Mouse (Mus musculus): Measurements from ENCODE around the gene Lpar1. TPM values are rescaled to one million over a fixed set of nuclear protein-coding genes. Genes with fewer than 3 reads are reported as not detected.

Lpar1 gene
- polyA plus RNA-seq, 1 experiment from 2014 or later = 13.9 TPM

GRCm38 (mm10) chr4:58575831-58576230 is 22.1 kb upstream of the Lpar1 start:
- WGBS = 78% methylated on average over 6 of the region's 6 CpGs
- Histone ChIP-seq H3K27me3 (ENCODE audit: control insufficient read depth, insufficient read depth, low read length) (no peaks in the 10 kb centered on the region), H3K4me3 (ENCODE audit: control insufficient read depth in 1 of 2, insufficient read depth in 1 of 2, low read depth in 1 of 2, low read length in 2 of 2) (no peak overlapping the region), H3K4me1 (ENCODE audit: control insufficient read depth in 2 of 2, insufficient read depth in 2 of 2, low read length in 2 of 2) (peaks cover 3 to 4% of the 10 kb centered on the region in 2 experiments; a peak in 3 of 4 replicates), H3K36me3 (ENCODE audit: control insufficient read depth, insufficient read depth, low read length) (no peaks in the 10 kb centered on the region), H3K4me2 (ENCODE audit: low read length) (no peak overlapping the region), H3K9me3 (ENCODE audit: control insufficient read depth, low read length) (no peaks in the 10 kb centered on the region), H3K9ac (ENCODE audit: low read length) (no peak overlapping the region), H3K27ac (replicated peaks in 1 of 2; ENCODE audit: control insufficient read depth in 1 of 2, insufficient read depth in 1 of 2, low read depth in 2 of 2, low read length in 2 of 2) (no peak overlapping the region)
- no peak for ATAC-seq (ENCODE audit: insufficient number of reproducible peaks, insufficient read depth, low FRiP score, low read depth)

GRCm38 (mm10) chr4:58574024-58574423 is 20.3 kb upstream of the Lpar1 start:
- Histone ChIP-seq H3K27ac (replicated peaks in 1 of 2; ENCODE audit: control insufficient read depth in 1 of 2, insufficient read depth in 1 of 2, low read depth in 2 of 2, low read length in 2 of 2) (no peak overlapping the region), H3K27me3 (ENCODE audit: control insufficient read depth, insufficient read depth, low read length) (no peaks in the 10 kb centered on the region), H3K4me1 (ENCODE audit: control insufficient read depth in 2 of 2, insufficient read depth in 2 of 2, low read length in 2 of 2) (peaks cover 3 to 4% of the 10 kb centered on the region in 2 experiments; a peak in 3 of 4 replicates), H3K4me2 (ENCODE audit: low read length) (no peak overlapping the region), H3K4me3 (ENCODE audit: control insufficient read depth in 1 of 2, insufficient read depth in 1 of 2, low read depth in 1 of 2, low read length in 2 of 2) (no peak overlapping the region), H3K36me3 (ENCODE audit: control insufficient read depth, insufficient read depth, low read length) (no peaks in the 10 kb centered on the region), H3K9me3 (ENCODE audit: control insufficient read depth, low read length) (no peaks in the 10 kb centered on the region), H3K9ac (ENCODE audit: low read length) (no peak overlapping the region)
- 70% methylated on average over 6 of the region's 6 CpGs for WGBS
- ATAC-seq (ENCODE audit: insufficient number of reproducible peaks, insufficient read depth, low FRiP score, low read depth) = no peak

- no peak overlapping the region for H3K4me3 ChIP-seq (ENCODE audit: control insufficient read depth in 1 of 2, insufficient read depth in 1 of 2, low read depth in 1 of 2, low read length in 2 of 2)
- H3K27ac ChIP-seq (replicated peaks in 1 of 2; ENCODE audit: control insufficient read depth in 1 of 2, insufficient read depth in 1 of 2, low read depth in 2 of 2, low read length in 2 of 2) = no peak overlapping the region
- H3K27me3 ChIP-seq (ENCODE audit: control insufficient read depth, insufficient read depth, low read length) = no peaks in the 10 kb centered on the region
- peaks cover 3 to 4% of the 10 kb centered on the region in 2 experiments; a peak in 3 of 4 replicates for H3K4me1 ChIP-seq (ENCODE audit: control insufficient read depth in 2 of 2, insufficient read depth in 2 of 2, low read length in 2 of 2)
- no peak for ATAC-seq (ENCODE audit: insufficient number of reproducible peaks, insufficient read depth, low FRiP score, low read depth)
- no peak overlapping the region for H3K9ac ChIP-seq (ENCODE audit: low read length)
- H3K36me3 ChIP-seq (ENCODE audit: control insufficient read depth, insufficient read depth, low read length) = no peaks in the 10 kb centered on the region
- WGBS = 65% methylated on average over 2 of the region's 2 CpGs
- H3K9me3 ChIP-seq (ENCODE audit: control insufficient read depth, low read length) = no peaks in the 10 kb centered on the region
- no peak overlapping the region for H3K4me2 ChIP-seq (ENCODE audit: low read length)
Measured at GRCm38 (mm10) chr4:58572446-58572845, 18.7 kb upstream of the Lpar1 start.

- no peaks in the 10 kb centered on the region for H3K9me3 ChIP-seq (ENCODE audit: control insufficient read depth, low read length)
- H3K9ac ChIP-seq (ENCODE audit: low read length) = no peak overlapping the region
Measured at GRCm38 (mm10) chr4:58571661-58572060, 18.0 kb upstream of the Lpar1 start.

GRCm38 (mm10) chr4:58571232-58571631 is 17.5 kb upstream of the Lpar1 start:
- peaks cover 3 to 4% of the 10 kb centered on the region in 2 experiments; a peak in 3 of 4 replicates for H3K4me1 ChIP-seq (ENCODE audit: control insufficient read depth in 2 of 2, insufficient read depth in 2 of 2, low read length in 2 of 2)
- no peak overlapping the region for H3K4me2 ChIP-seq (ENCODE audit: low read length)
- no peaks in the 10 kb centered on the region for H3K36me3 ChIP-seq (ENCODE audit: control insufficient read depth, insufficient read depth, low read length)
- no peak overlapping the region for H3K27ac ChIP-seq (replicated peaks in 1 of 2; ENCODE audit: control insufficient read depth in 1 of 2, insufficient read depth in 1 of 2, low read depth in 2 of 2, low read length in 2 of 2)
- H3K9me3 ChIP-seq (ENCODE audit: control insufficient read depth, low read length) = no peaks in the 10 kb centered on the region
- 53% methylated on average over 1 of the region's 1 CpGs for WGBS
- no peaks in the 10 kb centered on the region for H3K27me3 ChIP-seq (ENCODE audit: control insufficient read depth, insufficient read depth, low read length)
- no peak overlapping the region for H3K4me3 ChIP-seq (ENCODE audit: control insufficient read depth in 1 of 2, insufficient read depth in 1 of 2, low read depth in 1 of 2, low read length in 2 of 2)
- ATAC-seq (ENCODE audit: insufficient number of reproducible peaks, insufficient read depth, low FRiP score, low read depth) = no peak
- no peak overlapping the region for H3K9ac ChIP-seq (ENCODE audit: low read length)

More at GRCm38 (mm10) chr4:58571661-58572060, 18.0 kb upstream of the Lpar1 start:
- ATAC-seq (ENCODE audit: insufficient number of reproducible peaks, insufficient read depth, low FRiP score, low read depth) = no peak
- H3K27me3 ChIP-seq (ENCODE audit: control insufficient read depth, insufficient read depth, low read length) = no peaks in the 10 kb centered on the region
- H3K4me3 ChIP-seq (ENCODE audit: control insufficient read depth in 1 of 2, insufficient read depth in 1 of 2, low read depth in 1 of 2, low read length in 2 of 2) = no peak overlapping the region
- WGBS = 17% methylated on average over 3 of the region's 3 CpGs
- no peaks in the 10 kb centered on the region for H3K36me3 ChIP-seq (ENCODE audit: control insufficient read depth, insufficient read depth, low read length)
- no peak overlapping the region for H3K27ac ChIP-seq (replicated peaks in 1 of 2; ENCODE audit: control insufficient read depth in 1 of 2, insufficient read depth in 1 of 2, low read depth in 2 of 2, low read length in 2 of 2)
- H3K4me1 ChIP-seq (ENCODE audit: control insufficient read depth in 2 of 2, insufficient read depth in 2 of 2, low read length in 2 of 2) = peaks cover 3 to 4% of the 10 kb centered on the region in 2 experiments; a peak in 3 of 4 replicates
- no peak overlapping the region for H3K4me2 ChIP-seq (ENCODE audit: low read length)

GRCm38 (mm10) chr4:58568486-58568885 is 14.8 kb upstream of the Lpar1 start:
- no peaks in the 10 kb centered on the region for H3K36me3 ChIP-seq (ENCODE audit: control insufficient read depth, insufficient read depth, low read length)
- ATAC-seq (ENCODE audit: insufficient number of reproducible peaks, insufficient read depth, low FRiP score, low read depth) = no peak
- H3K9ac ChIP-seq (ENCODE audit: low read length) = no peak overlapping the region
- no peak overlapping the region for H3K4me3 ChIP-seq (ENCODE audit: control insufficient read depth in 1 of 2, insufficient read depth in 1 of 2, low read depth in 1 of 2, low read length in 2 of 2)
- peaks cover 3 to 4% of the 10 kb centered on the region in 2 experiments; a peak in 3 of 4 replicates for H3K4me1 ChIP-seq (ENCODE audit: control insufficient read depth in 2 of 2, insufficient read depth in 2 of 2, low read length in 2 of 2)
- H3K4me2 ChIP-seq (ENCODE audit: low read length) = no peak overlapping the region
- no peaks in the 10 kb centered on the region for H3K27me3 ChIP-seq (ENCODE audit: control insufficient read depth, insufficient read depth, low read length)
- WGBS = 71% methylated on average over 8 of the region's 8 CpGs
- no peaks in the 10 kb centered on the region for H3K9me3 ChIP-seq (ENCODE audit: control insufficient read depth, low read length)
- no peak overlapping the region for H3K27ac ChIP-seq (replicated peaks in 1 of 2; ENCODE audit: control insufficient read depth in 1 of 2, insufficient read depth in 1 of 2, low read depth in 2 of 2, low read length in 2 of 2)

GRCm38 (mm10) chr4:58562776-58563175 is 9.1 kb upstream of the Lpar1 start:
- Histone ChIP-seq H3K36me3 (ENCODE audit: control insufficient read depth, insufficient read depth, low read length) (no peaks in the 10 kb centered on the region), H3K9me3 (ENCODE audit: control insufficient read depth, low read length) (no peaks in the 10 kb centered on the region), H3K9ac (ENCODE audit: low read length) (no peak overlapping the region), H3K4me2 (ENCODE audit: low read length) (no peak overlapping the region), H3K4me3 (ENCODE audit: control insufficient read depth in 1 of 2, insufficient read depth in 1 of 2, low read depth in 1 of 2, low read length in 2 of 2) (no peak overlapping the region), H3K4me1 (ENCODE audit: control insufficient read depth in 2 of 2, insufficient read depth in 2 of 2, low read length in 2 of 2) (no peaks in the 10 kb centered on the region), H3K27ac (replicated peaks in 1 of 2; ENCODE audit: control insufficient read depth in 1 of 2, insufficient read depth in 1 of 2, low read depth in 2 of 2, low read length in 2 of 2) (no peak overlapping the region), H3K27me3 (ENCODE audit: control insufficient read depth, insufficient read depth, low read length) (no peaks in the 10 kb centered on the region)
- ATAC-seq (ENCODE audit: insufficient number of reproducible peaks, insufficient read depth, low FRiP score, low read depth) = no peak
- WGBS = 81% methylated on average over 1 of the region's 1 CpGs

GRCm38 (mm10) chr4:58557001-58557400 is 3.3 kb upstream of the Lpar1 start:
- H3K27me3 ChIP-seq (ENCODE audit: control insufficient read depth, insufficient read depth, low read length) = no peaks in the 10 kb centered on the region
- H3K9me3 ChIP-seq (ENCODE audit: control insufficient read depth, low read length) = no peaks in the 10 kb centered on the region
- H3K4me1 ChIP-seq (ENCODE audit: control insufficient read depth in 2 of 2, insufficient read depth in 2 of 2, low read length in 2 of 2) = peaks cover 3 to 12% of the 10 kb centered on the region in 2 experiments; a peak in 3 of 4 replicates
- WGBS = 63% methylated on average over 3 of the region's 3 CpGs
- no peak overlapping the region for H3K9ac ChIP-seq (ENCODE audit: low read length)
- no peak overlapping the region for H3K4me3 ChIP-seq (ENCODE audit: control insufficient read depth in 1 of 2, insufficient read depth in 1 of 2, low read depth in 1 of 2, low read length in 2 of 2)
- no peak for ATAC-seq (ENCODE audit: insufficient number of reproducible peaks, insufficient read depth, low FRiP score, low read depth)
- no peak overlapping the region for H3K4me2 ChIP-seq (ENCODE audit: low read length)
- H3K27ac ChIP-seq (replicated peaks in 1 of 2; ENCODE audit: control insufficient read depth in 1 of 2, insufficient read depth in 1 of 2, low read depth in 2 of 2, low read length in 2 of 2) = no peak overlapping the region
- H3K36me3 ChIP-seq (ENCODE audit: control insufficient read depth, insufficient read depth, low read length) = no peaks in the 10 kb centered on the region
